Mouse (Mus musculus): ENCODE results near the gene Sumf1. TPM values are rescaled to one million over a fixed set of nuclear protein-coding genes. Genes with fewer than 3 reads are reported as not detected.

Gene Sumf1
- polyA plus RNA-seq, 1 experiment: 14.9 TPM

GRCm38 (mm10) chr6:108093449-108093848 lies 91.9 kb downstream of the Sumf1 start:
- Histone ChIP-seq H3K4me3 (no peak overlapping the region), H3K4me2 (ENCODE audit: low read depth) (no peak overlapping the region), H3ac (ENCODE audit: control insufficient read depth, insufficient read length) (no peak overlapping the region), H3K79me2 (ENCODE audit: control insufficient read depth, insufficient read depth) (no peaks in the 10 kb centered on the region), H3K27me3 (ENCODE audit: control insufficient read depth, insufficient read depth, insufficient read length) (no peaks in the 10 kb centered on the region), H3K36me3 (ENCODE audit: control insufficient read depth, insufficient read depth) (no peaks in the 10 kb centered on the region)
- no peak for TF ChIP-seq TCF12 (IDR thresholded peaks at IDR 0.05; ENCODE audit: insufficient read depth, poor library complexity, severe bottlenecking)
- no peak for TF ChIP-seq MAX (IDR thresholded peaks at IDR 0.05; ENCODE audit: low read depth)
- TF ChIP-seq CEBPB (IDR thresholded peaks at IDR 0.05; ENCODE audit: insufficient read depth, poor library complexity, severe bottlenecking): no peak
- TF ChIP-seq SRF (IDR thresholded peaks at IDR 0.05; ENCODE audit: control insufficient read depth, insufficient read length, low read depth): no peak
- no peak for TF ChIP-seq USF1 (IDR thresholded peaks at IDR 0.05; ENCODE audit: low read depth)
- TF ChIP-seq POLR2AphosphoS2 (IDR thresholded peaks at IDR 0.05; ENCODE audit: insufficient read length, low read depth): no peak
- no peak for TF ChIP-seq REST (IDR thresholded peaks at IDR 0.05; ENCODE audit: insufficient read depth, insufficient read length)
- TF ChIP-seq MYOD1 (IDR thresholded peaks at IDR 0.05; ENCODE audit: control insufficient read depth in 1 of 3, insufficient read length in 2 of 3, low read depth in 2 of 3): no peak
- TF ChIP-seq POLR2A (IDR thresholded peaks at IDR 0.05; ENCODE audit: insufficient read length, low read depth): no peak
- no peak for TF ChIP-seq MYOG (IDR thresholded peaks at IDR 0.05; ENCODE audit: control insufficient read depth in 1 of 3, insufficient read depth in 1 of 3, insufficient read length in 2 of 3, low read depth in 2 of 3)
- no peak for TF ChIP-seq E2F4 (IDR thresholded peaks at IDR 0.05; ENCODE audit: insufficient read depth)
- no peak for TF ChIP-seq TCF3 (IDR thresholded peaks at IDR 0.05; ENCODE audit: insufficient read length, low read depth)

DNA sequence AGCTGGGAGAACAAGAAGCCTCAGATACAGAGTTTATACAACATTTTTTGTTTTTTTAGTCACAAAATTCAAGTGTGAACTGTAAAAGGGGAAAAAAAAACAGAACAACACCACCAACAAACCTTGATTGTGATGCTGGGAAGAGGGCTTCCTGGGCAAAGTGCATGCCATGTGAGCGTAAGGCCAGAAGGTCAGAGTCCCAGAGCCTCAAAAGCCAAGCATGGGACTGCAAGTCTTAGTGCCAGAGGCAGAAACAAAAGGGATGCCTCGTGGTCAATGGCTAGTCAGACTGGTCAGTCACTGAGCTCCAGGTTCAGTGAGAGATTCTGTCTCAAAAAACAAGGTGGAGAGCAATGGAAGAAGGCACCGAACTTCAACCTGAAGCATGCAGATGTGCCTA lies 92.7 kb downstream of the Sumf1 start:
- Histone ChIP-seq H3ac (ENCODE audit: control insufficient read depth, insufficient read length) (no peak overlapping the region), H3K4me3 (no peak overlapping the region), H3K36me3 (ENCODE audit: control insufficient read depth, insufficient read depth) (no peaks in the 10 kb centered on the region), H3K79me2 (ENCODE audit: control insufficient read depth, insufficient read depth) (no peaks in the 10 kb centered on the region), H3K4me2 (ENCODE audit: low read depth) (no peak overlapping the region), H3K27me3 (ENCODE audit: control insufficient read depth, insufficient read depth, insufficient read length) (no peaks in the 10 kb centered on the region)
- no peak for TF ChIP-seq MYOG (IDR thresholded peaks at IDR 0.05; ENCODE audit: control insufficient read depth in 1 of 3, insufficient read depth in 1 of 3, insufficient read length in 2 of 3, low read depth in 2 of 3)

GRCm38 (mm10) chr6:108091296-108091695 lies 94.1 kb downstream of the Sumf1 start:
- Histone ChIP-seq H3K27me3 (ENCODE audit: control insufficient read depth, insufficient read depth, insufficient read length) (no peaks in the 10 kb centered on the region), H3ac (ENCODE audit: control insufficient read depth, insufficient read length) (no peak overlapping the region), H3K4me3 (no peak overlapping the region), H3K79me2 (ENCODE audit: control insufficient read depth, insufficient read depth) (no peaks in the 10 kb centered on the region), H3K4me2 (ENCODE audit: low read depth) (no peak overlapping the region), H3K36me3 (ENCODE audit: control insufficient read depth, insufficient read depth) (no peaks in the 10 kb centered on the region)
- TF ChIP-seq CEBPB (IDR thresholded peaks at IDR 0.05; ENCODE audit: insufficient read depth, poor library complexity, severe bottlenecking) (no peak), TCF12 (IDR thresholded peaks at IDR 0.05; ENCODE audit: insufficient read depth, poor library complexity, severe bottlenecking) (no peak), USF1 (IDR thresholded peaks at IDR 0.05; ENCODE audit: low read depth) (no peak), REST (IDR thresholded peaks at IDR 0.05; ENCODE audit: insufficient read depth, insufficient read length) (no peak), SRF (IDR thresholded peaks at IDR 0.05; ENCODE audit: control insufficient read depth, insufficient read length, low read depth) (no peak), MAX (IDR thresholded peaks at IDR 0.05; ENCODE audit: low read depth) (no peak), MYOG (IDR thresholded peaks at IDR 0.05; ENCODE audit: control insufficient read depth in 1 of 3, insufficient read depth in 1 of 3, insufficient read length in 2 of 3, low read depth in 2 of 3) (no peak), MYOD1 (IDR thresholded peaks at IDR 0.05; ENCODE audit: control insufficient read depth in 1 of 3, insufficient read length in 2 of 3, low read depth in 2 of 3) (no peak), POLR2A (IDR thresholded peaks at IDR 0.05; ENCODE audit: insufficient read length, low read depth) (no peak), E2F4 (IDR thresholded peaks at IDR 0.05; ENCODE audit: insufficient read depth) (no peak), TCF3 (IDR thresholded peaks at IDR 0.05; ENCODE audit: insufficient read length, low read depth) (no peak), POLR2AphosphoS2 (IDR thresholded peaks at IDR 0.05; ENCODE audit: insufficient read length, low read depth) (no peak)

- H3K4me2 ChIP-seq (ENCODE audit: low read depth): no peak overlapping the region
- no peaks in the 10 kb centered on the region for H3K36me3 ChIP-seq (ENCODE audit: control insufficient read depth, insufficient read depth)
Observed at GRCm38 (mm10) chr6:108075857-108076256, 109.5 kb downstream of the Sumf1 start.

DNA sequence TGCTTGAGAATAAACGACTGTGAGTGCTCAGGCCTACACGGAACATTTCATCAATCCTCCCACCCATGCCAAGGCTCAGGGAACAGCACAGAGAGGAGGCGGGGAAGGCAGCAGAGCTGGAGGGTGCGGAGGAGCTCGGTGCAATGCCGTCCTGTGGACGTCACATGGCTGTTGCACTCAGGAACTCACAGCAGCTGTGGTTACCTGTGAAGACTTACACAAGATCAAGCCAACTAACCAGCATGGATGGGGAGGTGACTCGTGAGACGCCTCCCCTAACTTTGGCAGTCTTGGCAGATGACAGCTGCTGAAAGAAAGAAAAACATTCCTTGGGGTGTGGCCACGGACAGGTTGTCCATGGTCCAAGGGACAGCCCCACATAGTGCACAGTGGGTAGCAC lies 110.8 kb downstream of the Sumf1 start:
- H3K4me3 ChIP-seq: no peak overlapping the region
- H3K79me2 ChIP-seq (ENCODE audit: control insufficient read depth, insufficient read depth): no peaks in the 10 kb centered on the region
- no peak overlapping the region for H3K4me2 ChIP-seq (ENCODE audit: low read depth)
- H3K27me3 ChIP-seq (ENCODE audit: control insufficient read depth, insufficient read depth, insufficient read length): no peaks in the 10 kb centered on the region
- TF ChIP-seq MYOG (IDR thresholded peaks at IDR 0.05; ENCODE audit: control insufficient read depth in 1 of 3, insufficient read depth in 1 of 3, insufficient read length in 2 of 3, low read depth in 2 of 3) (no peak), E2F4 (IDR thresholded peaks at IDR 0.05; ENCODE audit: insufficient read depth) (no peak), TCF12 (IDR thresholded peaks at IDR 0.05; ENCODE audit: insufficient read depth, poor library complexity, severe bottlenecking) (no peak), CEBPB (IDR thresholded peaks at IDR 0.05; ENCODE audit: insufficient read depth, poor library complexity, severe bottlenecking) (no peak), REST (IDR thresholded peaks at IDR 0.05; ENCODE audit: insufficient read depth, insufficient read length) (no peak), POLR2A (IDR thresholded peaks at IDR 0.05; ENCODE audit: insufficient read length, low read depth) (no peak), MAX (IDR thresholded peaks at IDR 0.05; ENCODE audit: low read depth) (no peak), MYOD1 (IDR thresholded peaks at IDR 0.05; ENCODE audit: control insufficient read depth in 1 of 3, insufficient read length in 2 of 3, low read depth in 2 of 3) (no peak), SRF (IDR thresholded peaks at IDR 0.05; ENCODE audit: control insufficient read depth, insufficient read length, low read depth) (no peak), USF1 (IDR thresholded peaks at IDR 0.05; ENCODE audit: low read depth) (no peak), TCF3 (IDR thresholded peaks at IDR 0.05; ENCODE audit: insufficient read length, low read depth) (no peak), POLR2AphosphoS2 (IDR thresholded peaks at IDR 0.05; ENCODE audit: insufficient read length, low read depth) (no peak)
- no peaks in the 10 kb centered on the region for H3K36me3 ChIP-seq (ENCODE audit: control insufficient read depth, insufficient read depth)
- H3ac ChIP-seq (ENCODE audit: control insufficient read depth, insufficient read length): no peak overlapping the region

More at GRCm38 (mm10) chr6:108075857-108076256, 109.5 kb downstream of the Sumf1 start:
- no peak overlapping the region for H3K4me3 ChIP-seq
- no peaks in the 10 kb centered on the region for H3K27me3 ChIP-seq (ENCODE audit: control insufficient read depth, insufficient read depth, insufficient read length)
- H3K79me2 ChIP-seq (ENCODE audit: control insufficient read depth, insufficient read depth): no peaks in the 10 kb centered on the region
- TF ChIP-seq E2F4 (IDR thresholded peaks at IDR 0.05; ENCODE audit: insufficient read depth): no peak
- TF ChIP-seq POLR2A (IDR thresholded peaks at IDR 0.05; ENCODE audit: insufficient read length, low read depth): no peak
- TF ChIP-seq TCF12 (IDR thresholded peaks at IDR 0.05; ENCODE audit: insufficient read depth, poor library complexity, severe bottlenecking): no peak
- TF ChIP-seq SRF (IDR thresholded peaks at IDR 0.05; ENCODE audit: control insufficient read depth, insufficient read length, low read depth): no peak
- TF ChIP-seq CEBPB (IDR thresholded peaks at IDR 0.05; ENCODE audit: insufficient read depth, poor library complexity, severe bottlenecking): no peak
- TF ChIP-seq MYOG (IDR thresholded peaks at IDR 0.05; ENCODE audit: control insufficient read depth in 1 of 3, insufficient read depth in 1 of 3, insufficient read length in 2 of 3, low read depth in 2 of 3): no peak
- TF ChIP-seq USF1 (IDR thresholded peaks at IDR 0.05; ENCODE audit: low read depth): no peak
- TF ChIP-seq POLR2AphosphoS2 (IDR thresholded peaks at IDR 0.05; ENCODE audit: insufficient read length, low read depth): no peak
- TF ChIP-seq TCF3 (IDR thresholded peaks at IDR 0.05; ENCODE audit: insufficient read length, low read depth): no peak
- no peak for TF ChIP-seq MYOD1 (IDR thresholded peaks at IDR 0.05; ENCODE audit: control insufficient read depth in 1 of 3, insufficient read length in 2 of 3, low read depth in 2 of 3)
- no peak for TF ChIP-seq MAX (IDR thresholded peaks at IDR 0.05; ENCODE audit: low read depth)
- TF ChIP-seq REST (IDR thresholded peaks at IDR 0.05; ENCODE audit: insufficient read depth, insufficient read length): no peak
- no peak overlapping the region for H3ac ChIP-seq (ENCODE audit: control insufficient read depth, insufficient read length)

Data from myocyte (in vitro differentiated cells).